In the genomic region with DNA sequence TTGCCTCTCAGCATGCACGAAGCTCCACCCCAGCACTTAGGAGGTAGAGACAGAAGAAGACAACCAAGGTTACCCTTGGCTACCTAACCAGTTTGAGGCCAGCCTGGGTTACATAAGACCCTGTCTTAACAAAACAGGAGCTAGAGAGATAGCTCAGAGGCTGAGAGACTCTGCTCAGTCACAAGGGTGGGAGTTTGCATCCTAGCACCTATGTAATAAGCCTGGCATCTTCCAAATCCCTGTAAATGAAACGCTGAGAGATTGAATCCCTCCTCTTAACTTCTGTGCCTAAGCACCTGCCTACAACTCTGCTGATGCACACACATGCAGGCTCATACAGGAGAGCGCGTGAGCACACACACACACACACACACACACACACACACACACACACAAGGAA, we compare ENCODE assay signal across 36 mouse cellular contexts. TPM values are rescaled to one million over a fixed set of nuclear protein-coding genes. Genes with fewer than 3 reads are reported as not detected.
"Had no signal": no experiment of that assay in that cellular context is flagged by ENCODE, and none has a peak within 500 bp of the region (broad histone marks: within the 10 kb centered on the region; RNA-seq: fewer than 3 reads in every experiment).

No protein-coding gene starts in this region.

- H3K4me3 ChIP-seq: heart, embryonic 13.5 days; heart, embryonic 15.5 days; hindbrain, embryonic 10.5 days; hindbrain, embryonic 12.5 days; hindbrain, embryonic 13.5 days; hindbrain, embryonic 15.5 days; intestine, embryonic 15.5 days; kidney, embryonic 15.5 days; layer of hippocampus, adult 2 months; left cerebral cortex, adult 2 months had no signal

- H3K27me3 ChIP-seq: heart, embryonic 13.5 days; heart, embryonic 15.5 days; hindbrain, embryonic 12.5 days; hindbrain, embryonic 13.5 days; hindbrain, embryonic 15.5 days; intestine, embryonic 15.5 days; kidney, embryonic 15.5 days had no signal

- H3K9ac ChIP-seq: heart, embryonic 13.5 days; heart, embryonic 15.5 days; hindbrain, embryonic 12.5 days; hindbrain, embryonic 13.5 days; hindbrain, embryonic 14.5 days; hindbrain, embryonic 15.5 days; intestine, embryonic 15.5 days; kidney, embryonic 15.5 days had no signal

- H3K9me3 ChIP-seq: heart, embryonic 13.5 days; heart, embryonic 15.5 days; hindbrain, embryonic 10.5 days; hindbrain, embryonic 12.5 days; hindbrain, embryonic 13.5 days; hindbrain, embryonic 15.5 days; intestine, embryonic 15.5 days; kidney, embryonic 15.5 days had no signal

- H3K27ac ChIP-seq: heart, embryonic 13.5 days; heart, embryonic 15.5 days; hindbrain, embryonic 10.5 days; hindbrain, embryonic 12.5 days; hindbrain, embryonic 13.5 days; hindbrain, embryonic 14.5 days; hindbrain, embryonic 15.5 days; hindbrain, postnatal 0 days; intestine, embryonic 15.5 days; kidney, embryonic 15.5 days; kidney, postnatal 0 days; layer of hippocampus, adult 2 months; left cerebral cortex, adult 2 months had no signal

- H3K4me2 ChIP-seq: heart, embryonic 13.5 days; heart, embryonic 15.5 days; hindbrain, embryonic 12.5 days; hindbrain, embryonic 13.5 days; hindbrain, embryonic 14.5 days; hindbrain, embryonic 15.5 days; intestine, embryonic 15.5 days; kidney, embryonic 15.5 days had no signal

- DNase-seq: heart, postnatal 10 days; heart, postnatal 14 days; heart, postnatal 36 days; heart, postnatal 4 days; kidney, adult 11 months; kidney, adult 18-20 months; kidney, adult 2 months; kidney, adult 8-10 months; kidney, adult 9 months; kidney, postnatal 10 days; kidney, postnatal 14 days; kidney, postnatal 25 days; kidney, postnatal 36 days; kidney, postnatal 4 days; layer of hippocampus, adult 9-11 months; layer of hippocampus, postnatal 36 days had no signal

- ATAC-seq: hindbrain, embryonic 16.5 days; hindbrain, postnatal 0 days; inflammation-experienced regulatory T-cells, adult 6 months; intestine, embryonic 15.5 days; intestine, embryonic 16.5 days; intestine, postnatal 0 days had no signal

- H3K4me1 ChIP-seq: heart, embryonic 13.5 days; heart, embryonic 15.5 days; hindbrain, embryonic 10.5 days; hindbrain, embryonic 12.5 days; intestine, embryonic 15.5 days had no signal

RNA-seq across cellular contexts. Expression of a gene that starts 55.9 kb away (rescaled TPM):
- polyA plus RNA-seq: heart, postnatal 0 days; inflammation-experienced regulatory T-cells, adult 6 months; intestine, embryonic 14.5 days; intestine, embryonic 16.5 days; kidney, embryonic 14.5 days had no signal
